ENCODE assay signal across 11 mouse cellular contexts in genomic region chr16:44545153-44545552, GRCm38 (mm10). TPM values are rescaled to one million over a fixed set of nuclear protein-coding genes. Genes with fewer than 3 reads are reported as not detected.
DNase-seq lines count a peak whose midpoint lies in the region; ATAC-seq and TF ChIP-seq lines count a peak whose summit lies in the region.
"Had no signal": no experiment of that assay in that cellular context is flagged by ENCODE, and none has a peak within 500 bp of the region (broad histone marks: within the 10 kb centered on the region; RNA-seq: fewer than 3 reads in every experiment).

No protein-coding gene starts in this region.

- H3K27ac ChIP-seq in hindbrain, embryonic 10.5 days: peak overlapping the region; percentile 62
- H3K27ac ChIP-seq in hindbrain, postnatal 0 days: no peak overlapping the region; the same call in 1 of the 2 replicates
- H3K27ac ChIP-seq in embryonic facial prominence, embryonic 13.5 days: peak overlapping the region; percentile 30
- H3K27ac ChIP-seq in hindbrain, embryonic 16.5 days (ENCODE audit: low read depth, low read length): no peak overlapping the region
- 0 out of 2 replicates have a peak overlapping the region, but pooled peaks have one; percentile 12 for H3K27ac ChIP-seq in midbrain, postnatal 0 days (ENCODE audit: low read depth, low read length)

- no peak for ATAC-seq in hindbrain, postnatal 0 days
- ATAC-seq in embryonic facial prominence, embryonic 13.5 days (ENCODE audit: insufficient number of reproducible peaks, insufficient read depth, low FRiP score, low TSS enrichment, low read depth): peak; percentile 43; the same call in 1 of the 2 replicates
- ATAC-seq in hindbrain, embryonic 16.5 days: 0 out of 2 replicates have a peak, but pooled peaks have one; percentile 5
- no peak for ATAC-seq in midbrain, postnatal 0 days (ENCODE audit: low FRiP score)
- no peak for ATAC-seq in monocyte, adult 5-6 weeks (replicated peaks; ENCODE audit: insufficient number of reproducible peaks, low FRiP score, low TSS enrichment, poor library complexity, severe bottlenecking)
- ATAC-seq: inflammation-experienced regulatory T-cells, adult 6 months had no signal

- H3K36me3 ChIP-seq in hindbrain, embryonic 10.5 days: peaks cover 42% of the 10 kb centered on the region
- H3K36me3 ChIP-seq in hindbrain, postnatal 0 days (ENCODE audit: insufficient read depth, low read length): no peaks in the 10 kb centered on the region
- peaks cover 15% of the 10 kb centered on the region for H3K36me3 ChIP-seq in embryonic facial prominence, embryonic 13.5 days
- no peaks in the 10 kb centered on the region for H3K36me3 ChIP-seq in hindbrain, embryonic 16.5 days (ENCODE audit: control insufficient read depth, insufficient read depth, low read length)
- H3K36me3 ChIP-seq in midbrain, postnatal 0 days (ENCODE audit: insufficient read depth, low read length): no peaks in the 10 kb centered on the region

- DNase-seq in hindbrain, embryonic 10.5 days (ENCODE audit: low spot score): no peak
- no peak for DNase-seq in hindbrain, postnatal 0 days (ENCODE audit: low spot score)
- no peak for DNase-seq in midbrain, postnatal 0 days (ENCODE audit: low spot score)
- no peak for DNase-seq in spleen, postnatal 36 days (ENCODE audit: low spot score in 2 of 2)
- DNase-seq: kidney, postnatal 14 days; right cerebral cortex, postnatal 4 days; thymus, postnatal 14 days had no signal

- no peak for TF ChIP-seq CTCF in hindbrain, postnatal 0 days (IDR thresholded peaks at IDR 0.05; ENCODE audit: low read depth)
- no peak for TF ChIP-seq CTCF in midbrain, postnatal 0 days (IDR thresholded peaks at IDR 0.05)

- 26% methylated on average over 7 of the region's 7 CpGs for WGBS in hindbrain, embryonic 10.5 days
- 26% methylated on average over 7 of the region's 7 CpGs for WGBS in hindbrain, postnatal 0 days
- WGBS in embryonic facial prominence, embryonic 13.5 days: 14% methylated on average over 7 of the region's 7 CpGs
- 28% methylated on average over 7 of the region's 7 CpGs for WGBS in hindbrain, embryonic 16.5 days
- WGBS in midbrain, postnatal 0 days: 21% methylated on average over 7 of the region's 7 CpGs

- H3K4me3 ChIP-seq in hindbrain, embryonic 10.5 days: peak overlapping the region; percentile 12; the same call in 1 of the 2 replicates
- no peak overlapping the region for H3K4me3 ChIP-seq in hindbrain, postnatal 0 days (ENCODE audit: low read length)
- H3K4me3 ChIP-seq in embryonic facial prominence, embryonic 13.5 days: no peak overlapping the region
- H3K4me3 ChIP-seq in hindbrain, embryonic 16.5 days (ENCODE audit: low read length): no peak overlapping the region
- H3K4me3 ChIP-seq in midbrain, postnatal 0 days (ENCODE audit: low read depth, low read length): no peak overlapping the region

- peaks cover 96% of the 10 kb centered on the region for H3K4me1 ChIP-seq in hindbrain, embryonic 10.5 days (replicated peaks)
- peaks cover 40% of the 10 kb centered on the region for H3K4me1 ChIP-seq in hindbrain, postnatal 0 days (ENCODE audit: insufficient read depth, low read length)
- peaks cover 94% of the 10 kb centered on the region for H3K4me1 ChIP-seq in embryonic facial prominence, embryonic 13.5 days
- peaks cover 39% of the 10 kb centered on the region for H3K4me1 ChIP-seq in hindbrain, embryonic 16.5 days (ENCODE audit: control insufficient read depth, insufficient read depth, low read depth, low read length)
- peaks cover 15% of the 10 kb centered on the region for H3K4me1 ChIP-seq in midbrain, postnatal 0 days (ENCODE audit: insufficient read depth, low read length)

- no peak overlapping the region for H3K9ac ChIP-seq in hindbrain, postnatal 0 days (replicated peaks; ENCODE audit: low read length)
- H3K9ac ChIP-seq in embryonic facial prominence, embryonic 13.5 days: no peak overlapping the region
- H3K9ac ChIP-seq in hindbrain, embryonic 16.5 days (ENCODE audit: low read depth, low read length): no peak overlapping the region
- H3K9ac ChIP-seq in midbrain, postnatal 0 days (replicated peaks; ENCODE audit: low read length, poor library complexity, severe bottlenecking): 0 out of 2 replicates have a peak overlapping the region, but pooled peaks have one; percentile 29

- no peak overlapping the region for H3K4me2 ChIP-seq in hindbrain, postnatal 0 days (ENCODE audit: low read depth, low read length)
- H3K4me2 ChIP-seq in embryonic facial prominence, embryonic 13.5 days: peak overlapping the region; percentile 37
- no peak overlapping the region for H3K4me2 ChIP-seq in hindbrain, embryonic 16.5 days (ENCODE audit: low read length)
- H3K4me2 ChIP-seq in midbrain, postnatal 0 days (ENCODE audit: low read depth, low read length, poor library complexity, severe bottlenecking): no peak overlapping the region

- no peaks in the 10 kb centered on the region for H3K9me3 ChIP-seq in hindbrain, embryonic 10.5 days
- H3K9me3 ChIP-seq in hindbrain, postnatal 0 days (ENCODE audit: low read length): no peaks in the 10 kb centered on the region
- no peaks in the 10 kb centered on the region for H3K9me3 ChIP-seq in embryonic facial prominence, embryonic 13.5 days
- H3K9me3 ChIP-seq in hindbrain, embryonic 16.5 days (ENCODE audit: control insufficient read depth, low read length): no peaks in the 10 kb centered on the region
- H3K9me3 ChIP-seq in midbrain, postnatal 0 days (ENCODE audit: low read length): no peaks in the 10 kb centered on the region

- no peaks in the 10 kb centered on the region for H3K27me3 ChIP-seq in hindbrain, embryonic 10.5 days (ENCODE audit: insufficient read depth, poor library complexity, severe bottlenecking)
- no peaks in the 10 kb centered on the region for H3K27me3 ChIP-seq in hindbrain, postnatal 0 days (ENCODE audit: insufficient read depth, low read length)
- H3K27me3 ChIP-seq in embryonic facial prominence, embryonic 13.5 days: no peaks in the 10 kb centered on the region
- no peaks in the 10 kb centered on the region for H3K27me3 ChIP-seq in hindbrain, embryonic 16.5 days (replicated peaks; ENCODE audit: control insufficient read depth, insufficient read depth, low read length)
- H3K27me3 ChIP-seq in midbrain, postnatal 0 days (ENCODE audit: insufficient read depth, low read length): no peaks in the 10 kb centered on the region

RNA-seq across cellular contexts. Expression of gene Boc, which starts 13.5 kb away (rescaled TPM):
- 36.0 and 43.9 TPM in 2 replicates for polyA plus RNA-seq in hindbrain, embryonic 10.5 days (2016; fragmentation: Nextera tagmentation; extraction: Ambion mirVana)
- 43.9 and 45.5 TPM in 2 replicates for total RNA-seq in hindbrain, postnatal 0 days (2014; rRNA removed)
- 6.8 and 8.1 TPM in 2 replicates for polyA plus RNA-seq in hindbrain, postnatal 0 days (2015; fragmentation: Nextera tagmentation; extraction: Ambion mirVana)
- 51.1 and 53.9 TPM in 2 replicates for polyA plus RNA-seq in embryonic facial prominence, embryonic 13.5 days (2015; fragmentation: Nextera tagmentation; extraction: Ambion mirVana)
- 12.1 and 16.4 TPM in 2 replicates for polyA plus RNA-seq in hindbrain, embryonic 16.5 days (2015; fragmentation: Nextera tagmentation; extraction: Ambion mirVana)
- 13.5 and 24.9 TPM in 2 replicates for total RNA-seq in midbrain, postnatal 0 days (2014; rRNA removed)
- 2.7 and 3.9 TPM in 2 replicates for polyA plus RNA-seq in midbrain, postnatal 0 days (2015; fragmentation: Nextera tagmentation; extraction: Ambion mirVana)
- not detected in 3 replicates for total RNA-seq in monocyte, adult 5-6 weeks (2017)

Comparison
In these comparisons a context has a peak if more than half of its experiments do, and no peak if none do; other contexts are left out.
1. H3K27ac ChIP-seq: peak in hindbrain, embryonic 10.5 days (single experiment), embryonic facial prominence, embryonic 13.5 days (single experiment) and midbrain, postnatal 0 days (single experiment); none in hindbrain, postnatal 0 days (single experiment) and hindbrain, embryonic 16.5 days (single experiment).
2. ATAC-seq: peak in embryonic facial prominence, embryonic 13.5 days (single experiment) and hindbrain, embryonic 16.5 days (single experiment); none in hindbrain, postnatal 0 days (single experiment), midbrain, postnatal 0 days (single experiment) and monocyte, adult 5-6 weeks (single experiment).